ENCODE assay signal across 16 mouse cellular contexts in genomic region chr3:135843181-135843580, GRCm38 (mm10). TPM values are rescaled to one million over a fixed set of nuclear protein-coding genes. Genes with fewer than 3 reads are reported as not detected.
DNase-seq lines count a peak whose midpoint lies in the region; ATAC-seq and TF ChIP-seq lines count a peak whose summit lies in the region.
"Had no signal": no experiment of that assay in that cellular context is flagged by ENCODE, and none has a peak within 500 bp of the region (broad histone marks: within the 10 kb centered on the region; RNA-seq: fewer than 3 reads in every experiment).

No protein-coding gene starts in this region.

- 54% methylated on average over 5 of the region's 5 CpGs for WGBS in heart, embryonic 15.5 days
- 25% methylated on average over 5 of the region's 5 CpGs for WGBS in liver, embryonic 14.5 days (ENCODE audit: insufficient replicate concordance)
- WGBS in forebrain, embryonic 12.5 days = 80% methylated on average over 5 of the region's 5 CpGs

- TF ChIP-seq RAD21 in CH12.LX (IDR thresholded peaks at IDR 0.05; ENCODE audit: low read depth, low read length) = peak; percentile 30

- dilution Hi-C loops in CH12.LX (cut with MboI; ENCODE audit: extremely low pct_ligation_motif_present, extremely low pct_unique_long_range_greater_than_20kb, low sequenced_read_pairs) = no loop called here

- no peaks in the 10 kb centered on the region for H3K27me3 ChIP-seq in heart, embryonic 15.5 days
- H3K27me3 ChIP-seq in CH12.LX (replicated peaks) (no peaks in the 10 kb centered on the region), Patski (no peaks in the 10 kb centered on the region)
- H3K27me3 ChIP-seq in liver, embryonic 14.5 days (ENCODE audit: control insufficient read depth, insufficient read depth, low read length) = no peaks in the 10 kb centered on the region
- H3K27me3 ChIP-seq in forebrain, embryonic 12.5 days = no peaks in the 10 kb centered on the region
- H3K27me3 ChIP-seq: hindbrain, embryonic 12.5 days; limb, embryonic 15.5 days; neural tube, embryonic 13.5 days had no signal

- no peak overlapping the region for H3K4me2 ChIP-seq in heart, embryonic 15.5 days
- H3K4me2 ChIP-seq in CH12.LX (ENCODE audit: insufficient read depth, low read depth, poor library complexity, severe bottlenecking) = peak overlapping the region; percentile 48
- H3K4me2 ChIP-seq in liver, embryonic 14.5 days (ENCODE audit: low read depth) = peak overlapping the region; percentile 62
- no peak overlapping the region for H3K4me2 ChIP-seq in forebrain, embryonic 12.5 days
- H3K4me2 ChIP-seq: hindbrain, embryonic 12.5 days; limb, embryonic 15.5 days; neural tube, embryonic 13.5 days had no signal

- no peak for DNase-seq in heart, postnatal 36 days
- DNase-seq in CH12.LX (ENCODE audit: extremely low read depth) = no peak
- no peak for DNase-seq in Patski (ENCODE audit: low read depth, low spot score)
- DNase-seq in liver, embryonic 14.5 days (ENCODE audit: low read depth in 3 of 3, low spot score in 3 of 3) = peak; percentile 24 to 36 (median 30)
- DNase-seq in adrenal gland, postnatal 14 days = no peak
- DNase-seq: cerebellum, adult 8-10 months; gastrocnemius, postnatal 25 days; kidney, adult 8-10 months had no signal

- no peak for TF ChIP-seq POLR2A in CH12.LX (IDR thresholded peaks at IDR 0.05; ENCODE audit: low read depth, low read length)

- no peak overlapping the region for H3K4me3 ChIP-seq in heart, embryonic 15.5 days
- H3K4me3 ChIP-seq in CH12.LX (replicated peaks in 1 of 3; ENCODE audit: low read depth in 2 of 3, low read length in 2 of 3, poor library complexity in 1 of 3) = no peak overlapping the region
- H3K4me3 ChIP-seq in liver, embryonic 14.5 days (ENCODE audit: insufficient read depth in 1 of 2, low read depth in 2 of 2, low read length in 2 of 2) = no peak overlapping the region
- H3K4me3 ChIP-seq in forebrain, embryonic 12.5 days (replicated peaks) = no peak overlapping the region
- H3K4me3 ChIP-seq: hindbrain, embryonic 12.5 days; left cerebral cortex, adult 2 months; limb, embryonic 15.5 days; neural tube, embryonic 13.5 days had no signal

- peak in 1 of 2 experiments; percentile 66; a peak in 2 of 4 replicates for TF ChIP-seq CTCF in CH12.LX (conservative IDR thresholded peaks at IDR 0.05 in 1 of 2, IDR thresholded peaks at IDR 0.05 in 1 of 2; ENCODE audit: low read depth in 2 of 2, low read length in 2 of 2)
- peak; percentile 22 for TF ChIP-seq CTCF in Patski (IDR thresholded peaks at IDR 0.05)
- TF ChIP-seq CTCF in liver, embryonic 14.5 days (IDR thresholded peaks at IDR 0.05; ENCODE audit: low read depth) = peak; percentile 60

- POLR2A ChIA-PET in Patski (lab: Charles Lee) = no interaction called here

- no peak overlapping the region for H3K9ac ChIP-seq in heart, embryonic 15.5 days
- no peak overlapping the region for H3K9ac ChIP-seq in CH12.LX (ENCODE audit: insufficient read depth, low read depth)
- H3K9ac ChIP-seq in liver, embryonic 14.5 days (replicated peaks) = peak overlapping the region; percentile 9; the same call in 1 of the 2 replicates
- no peak overlapping the region for H3K9ac ChIP-seq in forebrain, embryonic 12.5 days
- H3K9ac ChIP-seq: hindbrain, embryonic 12.5 days; limb, embryonic 15.5 days; neural tube, embryonic 13.5 days had no signal

- no peak for TF ChIP-seq EP300 in CH12.LX (IDR thresholded peaks at IDR 0.05; ENCODE audit: low read length)
- TF ChIP-seq EP300 in liver, embryonic 14.5 days (IDR thresholded peaks at IDR 0.05; ENCODE audit: low read depth) = no peak

- CTCF ChIA-PET in Patski (lab: Charles Lee) = interaction anchor here (1.5 kb wide), 1 partner anchor 9 kb away, joined by 3 read pairs; no protein-coding TSS in a partner anchor

- no peaks in the 10 kb centered on the region for H3K36me3 ChIP-seq in heart, embryonic 15.5 days
- H3K36me3 ChIP-seq in CH12.LX (replicated peaks in 1 of 2; ENCODE audit: control insufficient read depth in 1 of 2, insufficient read depth in 1 of 2, low read length in 1 of 2) = no peaks in the 10 kb centered on the region
- no peaks in the 10 kb centered on the region; the same call in 1 of the 2 replicates for H3K36me3 ChIP-seq in liver, embryonic 14.5 days (replicated peaks; ENCODE audit: control insufficient read depth, insufficient read depth, low read depth)
- H3K36me3 ChIP-seq in forebrain, embryonic 12.5 days (replicated peaks) = no peaks in the 10 kb centered on the region
- H3K36me3 ChIP-seq: hindbrain, embryonic 12.5 days; limb, embryonic 15.5 days; neural tube, embryonic 13.5 days had no signal

- intact Hi-C loops in heart, postnatal 36 days (cut with DNase I) = no loop called here

- H3K27ac ChIP-seq in heart, embryonic 15.5 days = no peak overlapping the region
- H3K27ac ChIP-seq in CH12.LX (ENCODE audit: insufficient read depth, low read depth) = no peak overlapping the region
- H3K27ac ChIP-seq in liver, embryonic 14.5 days = peak overlapping the region; percentile 78
- H3K27ac ChIP-seq in forebrain, embryonic 12.5 days = no peak overlapping the region
- H3K27ac ChIP-seq: hindbrain, embryonic 12.5 days; left cerebral cortex, adult 2 months; limb, embryonic 15.5 days; macrophage; neural tube, embryonic 13.5 days had no signal

- in situ Hi-C loops in CH12.LX (cut with MboI; ENCODE audit: low pct_ligation_motif_present, low pct_unique_long_range_greater_than_20kb, low sequenced_read_pairs) = no loop called here
- in situ Hi-C loops in Patski (cut with MboI; ENCODE audit: low pct_unique_long_range_greater_than_20kb) = no loop called here

- no peaks in the 10 kb centered on the region for H3K79me2 ChIP-seq in CH12.LX (replicated peaks; ENCODE audit: control insufficient read depth, extremely low read depth, insufficient read depth, poor library complexity, severe bottlenecking)

- peaks cover 7% of the 10 kb centered on the region for H3K4me1 ChIP-seq in heart, embryonic 15.5 days (replicated peaks)
- peaks cover 3 to 4% of the 10 kb centered on the region in 2 experiments; a peak in 2 of 4 replicates for H3K4me1 ChIP-seq in CH12.LX (ENCODE audit: control insufficient read depth in 1 of 2, insufficient read depth in 2 of 2)
- peaks cover 38 to 45% of the 10 kb centered on the region in 2 experiments for H3K4me1 ChIP-seq in liver, embryonic 14.5 days (replicated peaks; ENCODE audit: control insufficient read depth in 2 of 2, insufficient read depth in 2 of 2, low read length in 1 of 2)
- no peaks in the 10 kb centered on the region for H3K4me1 ChIP-seq in forebrain, embryonic 12.5 days
- H3K4me1 ChIP-seq: hindbrain, embryonic 12.5 days; limb, embryonic 15.5 days; neural tube, embryonic 13.5 days had no signal

- ATAC-seq in heart, embryonic 15.5 days (replicated peaks; ENCODE audit: insufficient number of reproducible peaks, insufficient read depth, low FRiP score, low read depth) = 0 out of 2 replicates have a peak, but pooled peaks have one; percentile 22
- ATAC-seq in Patski = no peak
- peak; percentile 65 for ATAC-seq in liver, embryonic 14.5 days (ENCODE audit: insufficient read depth)
- no peak for ATAC-seq in forebrain, embryonic 12.5 days (ENCODE audit: low FRiP score)
- ATAC-seq: midbrain, embryonic 16.5 days had no signal

- no peaks in the 10 kb centered on the region for H3K9me3 ChIP-seq in heart, embryonic 15.5 days (replicated peaks)
- H3K9me3 ChIP-seq in CH12.LX (replicated peaks; ENCODE audit: low read length) = no peaks in the 10 kb centered on the region
- no peaks in the 10 kb centered on the region for H3K9me3 ChIP-seq in liver, embryonic 14.5 days (ENCODE audit: control insufficient read depth, low read length)
- no peaks in the 10 kb centered on the region for H3K9me3 ChIP-seq in forebrain, embryonic 12.5 days
- H3K9me3 ChIP-seq: hindbrain, embryonic 12.5 days; limb, embryonic 15.5 days; neural tube, embryonic 13.5 days had no signal

TF ChIP-seq in CH12.LX, 34 proteins besides CTCF, POLR2A, EP300 and RAD21:
- no peak for TF ChIP-seq MAFK (IDR thresholded peaks at IDR 0.05; ENCODE audit: insufficient replicate concordance, low read length)
- no peak for TF ChIP-seq BHLHE40 (IDR thresholded peaks at IDR 0.05; ENCODE audit: low read depth, low read length)
- 0 out of 2 replicates have a peak, but pooled peaks have one; percentile 28 for TF ChIP-seq MXI1 (IDR thresholded peaks at IDR 0.05; ENCODE audit: low read depth, low read length)
- no peak for TF ChIP-seq MYC (IDR thresholded peaks at IDR 0.05; ENCODE audit: low read depth, low read length)
- no peak for TF ChIP-seq MAZ (IDR thresholded peaks at IDR 0.05; ENCODE audit: low read depth, low read length)
- TF ChIP-seq POLR2AphosphoS2 (IDR thresholded peaks at IDR 0.05; ENCODE audit: low read depth, low read length) = no peak
- TF ChIP-seq CHD1 (IDR thresholded peaks at IDR 0.05; ENCODE audit: low read depth, low read length) = no peak
- peak; percentile 17; the same call in 1 of the 2 replicates for TF ChIP-seq SMC3 (IDR thresholded peaks at IDR 0.05; ENCODE audit: low read depth, low read length)

RNA-seq across cellular contexts. Expression of gene Slc39a8, which starts 18.1 kb away (rescaled TPM):
- polyA plus RNA-seq in heart, embryonic 15.5 days (2015; fragmentation: Nextera tagmentation; extraction: Ambion mirVana) = 11.9 and 15.1 TPM in 2 replicates
- total RNA-seq in heart, postnatal 36 days (2021) = 1 to 10 TPM; 5.3 to 6.0 TPM
- total RNA-seq in CH12.LX (2012; rRNA removed) (0.30 and 0.50 TPM in 2 replicates), CH12.LX (2014; rRNA removed) (0.64 and 0.72 TPM in 2 replicates)
- polyA plus RNA-seq in CH12.LX (2012; ENCODE audit: insufficient read length, low read depth) (0.59 and 1.2 TPM in 2 replicates), Patski (2021) (not detected)
- 22.8 and 27.5 TPM in 2 replicates for polyA plus RNA-seq in liver, embryonic 14.5 days (2012; rRNA removed)
- 55.4 and 56.8 TPM in 2 replicates for polyA plus RNA-seq in liver, embryonic 14.5 days (2014; fragmentation: Nextera tagmentation; extraction: Ambion mirVana)
- 11.0 and 13.2 TPM in 2 replicates for polyA plus RNA-seq in forebrain, embryonic 12.5 days (2016; fragmentation: Nextera tagmentation; extraction: Ambion mirVana)
- 4.8 and 7.1 TPM in 2 replicates for total RNA-seq in adrenal gland, postnatal 14 days (2021)

Comparison
In these comparisons a context has a peak if more than half of its experiments do, and no peak if none do; other contexts are left out.
1. ATAC-seq: peak in heart, embryonic 15.5 days (single experiment) and liver, embryonic 14.5 days (single experiment); none in Patski (single experiment) and forebrain, embryonic 12.5 days (single experiment).
2. H3K4me2 ChIP-seq: peak in CH12.LX (single experiment) and liver, embryonic 14.5 days (single experiment); none in heart, embryonic 15.5 days (single experiment) and forebrain, embryonic 12.5 days (single experiment).
3. DNase-seq: peak in liver, embryonic 14.5 days (3 of 3); none in heart, postnatal 36 days (0 of 2), CH12.LX (single experiment), Patski (single experiment) and adrenal gland, postnatal 14 days (single experiment).